Mouse (Mus musculus) fat pad, adult 2 months (tissue): Measurements from ENCODE around the gene Myh6.
"Not testable (repeated sequence)": the region's sequence is repeated elsewhere in the genome, so short reads cannot be mapped to it uniquely, and the experiment has no call there.

Experiments
- DNase-seq: peaks from one replicate; pipeline ENCODE4 v3.0.0-alpha.2; 2011; ENCODE audit warnings: low read depth, low spot score; ENCODE audit errors: extremely low read depth

The Myh6 gene

DNA sequence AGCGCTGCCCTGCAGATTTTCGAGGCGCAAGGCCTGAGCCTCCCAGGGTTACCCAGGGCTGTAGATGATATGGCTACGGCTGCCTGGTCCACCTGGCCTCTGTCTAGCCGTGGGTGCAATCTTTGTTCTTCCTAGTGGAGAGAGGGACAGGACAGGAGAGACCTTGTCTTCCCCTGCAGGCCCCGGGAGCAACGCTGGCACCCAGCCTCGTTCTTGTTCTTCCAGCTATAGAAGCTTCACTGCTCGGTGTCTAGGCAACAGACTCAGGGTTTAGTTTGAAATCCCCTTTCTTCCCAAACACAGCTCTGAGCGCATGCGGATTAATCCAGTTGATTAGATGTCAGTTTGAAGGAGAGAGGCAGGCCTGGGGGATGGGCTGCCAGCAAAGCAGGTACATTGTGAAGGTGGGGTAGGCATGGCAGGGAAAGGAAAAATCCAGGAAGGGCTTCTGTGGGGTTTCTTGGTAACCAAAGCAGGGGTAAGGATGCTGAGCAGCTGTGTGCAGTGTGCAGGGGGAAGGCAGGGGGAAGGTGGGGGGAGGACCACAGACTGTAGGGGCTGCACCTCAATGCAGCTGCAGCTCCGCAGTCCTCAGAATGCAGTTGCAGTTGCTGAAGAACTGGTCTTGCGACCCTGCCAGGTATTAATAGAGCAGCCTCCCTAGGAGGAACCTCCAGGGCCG lies 28.9 kb upstream of the Myh6 start:
- no peak for DNase-seq

DNA sequence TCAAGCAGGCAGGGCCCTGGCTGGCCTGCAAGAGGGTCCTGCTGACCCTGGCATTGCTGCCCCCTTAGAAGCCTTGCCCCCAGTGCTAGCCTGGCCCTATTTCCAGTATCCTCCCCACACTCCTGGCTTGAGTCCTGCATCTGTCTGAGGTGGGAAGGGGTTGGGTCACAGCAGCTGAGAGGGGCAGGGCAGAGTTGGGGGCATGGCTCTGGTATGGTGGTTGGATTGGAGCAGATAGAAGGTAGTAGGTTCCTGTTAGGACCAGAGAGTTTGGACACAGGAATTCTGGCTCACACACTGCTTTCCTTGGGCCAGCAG lies 28.1 kb upstream of the Myh6 start:
- DNase-seq: no peak

DNA sequence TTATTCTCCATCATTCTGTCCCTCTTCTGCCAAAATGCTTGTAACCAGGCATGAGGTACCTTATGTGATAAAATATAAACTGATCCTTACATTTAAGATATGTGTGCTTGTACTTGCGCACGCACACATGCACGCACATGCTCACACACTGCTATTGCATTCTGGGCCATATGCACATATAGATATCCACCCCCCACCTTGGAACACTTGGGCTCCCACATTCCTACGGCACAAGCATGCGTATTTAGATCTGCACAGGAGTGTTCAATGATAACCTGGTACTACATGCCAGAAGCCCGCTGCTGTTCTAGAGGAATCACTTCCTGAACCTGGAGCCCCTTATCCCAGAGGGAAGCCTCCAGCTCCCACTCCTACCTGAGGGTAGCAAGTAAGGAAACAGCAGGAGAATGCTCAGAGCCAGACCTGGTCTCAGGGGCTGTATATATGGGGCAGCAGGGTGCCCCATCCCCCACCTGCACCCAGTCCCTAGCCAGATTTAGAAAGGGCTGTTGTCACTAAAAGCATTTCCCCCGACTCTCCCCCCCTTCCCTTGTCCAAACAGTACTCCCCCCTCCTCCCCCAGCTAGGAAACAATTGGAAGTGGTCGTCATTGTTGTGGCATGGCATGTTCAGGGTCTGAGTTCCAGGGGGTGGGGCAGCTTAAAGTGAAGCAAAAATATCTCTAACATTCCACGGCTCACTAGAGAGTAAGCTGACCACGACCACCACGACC lies 27.6 kb upstream of the Myh6 start, which contains the start of gene Myh7:
Gene Myh7, minus strand, starts transcription at position 491 of the 733 bp plus-strand sequence.
- DNase-seq: no peak

DNA sequence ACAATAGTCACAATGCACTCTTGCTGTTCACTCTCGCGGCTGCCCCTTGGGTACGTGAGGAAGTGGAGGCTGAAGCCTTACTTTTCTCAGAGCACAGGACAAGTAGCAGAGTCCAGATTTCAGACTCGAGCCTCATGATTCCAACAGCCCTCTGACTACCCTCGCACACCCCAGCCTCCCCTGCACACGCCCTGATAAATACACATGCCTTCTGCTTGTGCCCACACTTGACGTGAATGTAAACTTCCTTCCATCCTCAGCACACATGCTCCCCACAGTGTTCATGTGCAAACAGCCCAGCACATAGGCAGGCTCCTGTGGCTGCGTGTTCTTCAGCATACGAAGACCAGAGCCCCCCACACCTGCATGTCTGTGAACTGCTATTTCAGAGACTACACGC lies 26.9 kb upstream of the Myh6 start:
- no peak for DNase-seq

DNA sequence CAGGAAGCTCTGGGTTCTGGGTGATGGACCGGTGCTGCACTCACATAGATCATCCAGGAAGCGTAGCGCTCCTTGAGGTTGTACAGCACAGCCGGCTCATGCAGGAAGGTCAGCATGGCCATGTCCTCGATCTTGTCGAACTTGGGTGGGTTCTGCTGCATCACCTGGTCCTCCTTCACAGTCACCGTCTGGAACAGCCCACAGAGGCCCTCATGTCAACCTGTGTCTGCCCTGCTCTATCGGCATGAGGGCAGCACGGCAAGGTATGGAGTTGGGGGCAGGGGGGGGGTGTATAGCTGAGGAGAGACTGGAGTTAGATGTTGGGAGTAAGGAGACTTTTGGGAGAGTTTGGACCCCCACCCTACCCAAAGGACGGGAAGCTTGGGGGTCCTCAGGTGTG lies 25.5 kb upstream of the Myh6 start:
- no peak for DNase-seq

DNA sequence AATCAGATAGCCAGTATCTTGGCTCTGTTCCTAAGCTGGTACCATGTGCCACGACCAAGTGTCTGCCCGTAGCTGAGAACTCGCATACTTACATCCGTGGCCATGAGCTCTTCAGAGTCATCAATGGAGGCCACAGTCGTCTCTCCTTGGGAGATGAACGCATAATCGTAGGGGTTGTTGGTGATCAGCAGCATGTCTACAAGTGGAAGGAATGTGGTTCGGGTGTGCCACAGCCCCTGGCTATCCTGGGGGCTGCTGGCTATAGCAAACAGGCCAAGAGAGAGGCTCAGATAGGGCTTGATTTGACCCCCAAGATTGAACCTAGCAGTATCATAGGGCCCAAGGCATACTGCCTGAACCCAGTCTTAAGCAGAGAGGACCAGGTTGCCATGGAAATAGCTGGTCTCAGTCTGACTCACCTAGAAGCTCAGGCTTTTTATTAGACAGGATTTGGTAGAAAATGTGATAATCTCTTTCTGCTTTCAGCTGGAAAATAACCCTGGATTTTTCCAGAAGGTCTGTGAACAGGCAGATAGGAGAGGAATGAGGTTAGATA lies 23.2 kb upstream of the Myh6 start:
- no peak for DNase-seq

DNA sequence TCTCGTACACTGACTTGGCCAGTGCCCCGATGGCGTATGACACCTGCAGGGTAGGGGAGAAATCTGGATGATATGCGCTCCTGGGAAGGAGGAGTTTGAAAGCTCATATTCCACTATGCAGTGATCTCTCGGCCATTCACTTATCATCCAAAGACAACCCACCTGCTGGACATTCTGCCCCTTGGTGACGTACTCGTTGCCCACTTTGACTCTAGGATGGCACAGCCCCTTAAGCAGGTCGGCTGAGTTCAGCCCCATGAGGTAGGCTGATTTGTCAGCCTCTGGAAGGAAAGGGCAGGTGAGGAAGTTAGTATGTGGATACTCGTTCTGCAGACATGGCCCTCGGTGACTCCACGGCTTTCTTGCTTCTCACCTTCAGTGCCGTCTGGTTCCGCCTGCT lies 22.2 kb upstream of the Myh6 start:
- DNase-seq: no peak

DNA sequence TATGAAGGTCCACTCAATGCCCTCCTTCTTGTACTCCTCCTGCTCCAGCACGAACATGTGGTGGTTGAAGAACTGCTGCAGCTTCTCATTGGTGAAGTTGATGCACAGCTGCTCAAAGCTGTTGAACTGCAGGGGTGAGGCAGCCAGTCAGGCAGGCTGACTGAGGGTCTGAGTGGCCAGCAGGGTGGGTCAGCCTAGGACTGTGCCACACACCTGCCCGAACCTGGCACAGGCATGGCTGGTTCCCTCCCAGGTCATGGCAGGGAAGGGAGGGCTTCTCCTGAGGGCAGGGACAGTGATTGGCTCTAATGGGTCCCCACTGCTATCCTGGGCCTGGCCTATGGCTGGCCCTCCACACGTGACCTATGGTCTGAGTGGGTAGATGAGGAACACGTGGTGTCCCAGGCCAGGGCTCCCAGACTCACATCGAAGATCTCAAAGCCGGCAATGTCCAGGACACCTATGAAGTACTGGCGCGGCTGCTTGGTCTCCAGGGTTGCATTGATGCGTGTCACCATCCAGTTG lies 21.7 kb upstream of the Myh6 start:
- DNase-seq: not testable (repeated sequence)

DNA sequence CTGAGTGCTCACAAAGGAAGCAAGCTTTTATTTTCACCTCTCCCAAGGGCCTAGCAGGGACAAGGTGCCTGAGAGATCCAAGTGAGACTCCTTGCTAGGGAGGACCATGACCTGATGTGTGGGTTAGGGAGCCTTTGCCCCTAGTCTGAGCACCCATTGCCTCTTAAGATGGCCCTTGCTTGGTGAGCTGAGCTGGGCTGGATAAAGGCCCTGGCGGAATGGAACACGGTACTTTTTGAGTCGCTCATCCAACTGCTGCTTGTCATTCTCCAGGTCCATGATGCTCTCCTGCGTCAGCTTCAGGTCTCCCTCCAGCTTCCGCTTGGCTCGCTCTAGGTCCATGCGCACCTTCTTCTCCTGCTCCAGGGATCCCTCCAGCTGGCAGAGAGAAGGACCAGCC lies 15.2 kb upstream of the Myh6 start:
- no peak for DNase-seq

DNA sequence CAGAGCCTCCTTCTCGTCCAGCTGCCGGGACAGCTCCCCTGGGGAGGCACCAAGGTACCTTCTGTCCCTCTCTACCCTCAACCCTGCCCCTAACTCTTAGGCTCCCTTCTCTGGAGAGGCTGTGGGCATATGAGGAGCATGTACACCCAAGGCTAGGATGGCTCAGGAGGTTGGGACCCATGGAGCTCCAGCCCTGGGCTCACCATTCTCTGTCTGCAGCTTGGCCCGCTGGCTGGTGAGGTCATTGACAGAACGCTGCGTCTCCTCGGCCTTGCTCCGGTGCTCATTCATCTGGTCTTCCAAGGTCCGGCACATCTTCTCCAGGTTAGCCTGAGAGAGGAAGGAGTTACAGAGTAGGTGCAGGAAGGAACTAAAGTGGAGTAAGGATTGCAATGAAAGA lies 11.9 kb upstream of the Myh6 start:
- no peak for DNase-seq

DNA sequence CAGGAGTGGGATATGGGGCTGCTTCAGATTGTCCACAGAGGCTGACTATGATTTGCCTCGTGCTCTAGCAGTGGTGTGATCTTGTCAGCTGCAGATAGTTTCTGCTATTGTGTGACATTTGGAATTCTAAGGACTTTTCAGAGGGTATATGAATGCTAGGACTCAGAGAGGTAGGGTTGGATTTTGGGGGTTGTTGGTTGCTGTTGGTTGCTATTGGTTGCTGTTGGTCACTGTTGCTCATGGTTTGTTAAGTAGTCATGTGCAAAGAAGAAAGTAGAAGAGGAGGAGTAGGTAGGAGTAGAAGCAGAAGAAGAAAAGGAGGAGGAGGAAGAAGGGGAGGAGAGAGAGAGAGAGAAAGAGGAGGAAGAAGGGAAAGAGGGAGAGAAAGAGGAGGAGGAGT lies 9.9 kb upstream of the Myh6 start, which contains the start of gene Gm17428:
Gene Gm17428, plus strand, starts transcription at position 301 of the 400 bp plus-strand sequence.
- DNase-seq: no peak

DNA sequence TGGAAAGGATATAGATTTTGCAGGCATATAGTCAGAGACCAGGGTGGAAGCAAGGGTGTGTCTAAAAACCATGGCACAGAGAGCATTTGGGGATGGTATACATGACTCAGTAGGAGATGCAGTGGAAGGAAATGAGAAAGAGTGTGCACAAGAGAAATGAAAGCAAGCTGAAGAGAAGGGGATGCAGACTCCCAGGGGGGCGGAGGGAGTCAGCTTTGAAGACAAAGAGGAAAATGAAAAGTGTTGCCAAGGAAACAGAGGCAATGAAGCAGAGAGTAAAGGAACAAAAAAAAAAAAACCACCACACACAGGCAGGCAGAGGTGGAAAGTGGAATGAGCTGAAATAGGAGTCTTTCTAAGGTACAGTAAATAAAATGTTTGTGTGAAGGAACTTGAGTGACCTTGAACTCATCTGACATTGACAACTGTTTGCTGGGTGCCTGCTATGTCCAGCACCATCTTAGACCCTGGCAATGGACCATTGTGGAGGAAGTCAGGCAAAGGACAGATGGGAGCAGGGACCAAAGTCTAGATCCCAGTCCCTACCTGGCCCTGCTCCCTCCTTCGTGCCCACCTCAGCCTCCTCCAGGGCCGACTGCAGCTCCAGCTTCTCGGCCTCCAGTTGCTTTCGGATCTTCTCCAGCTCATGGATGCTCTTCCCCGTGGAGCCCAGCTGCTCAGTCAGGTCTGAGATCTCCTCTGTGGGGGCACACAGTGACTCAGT lies 7.5 kb upstream of the Myh6 start:
- DNase-seq: no peak

DNA sequence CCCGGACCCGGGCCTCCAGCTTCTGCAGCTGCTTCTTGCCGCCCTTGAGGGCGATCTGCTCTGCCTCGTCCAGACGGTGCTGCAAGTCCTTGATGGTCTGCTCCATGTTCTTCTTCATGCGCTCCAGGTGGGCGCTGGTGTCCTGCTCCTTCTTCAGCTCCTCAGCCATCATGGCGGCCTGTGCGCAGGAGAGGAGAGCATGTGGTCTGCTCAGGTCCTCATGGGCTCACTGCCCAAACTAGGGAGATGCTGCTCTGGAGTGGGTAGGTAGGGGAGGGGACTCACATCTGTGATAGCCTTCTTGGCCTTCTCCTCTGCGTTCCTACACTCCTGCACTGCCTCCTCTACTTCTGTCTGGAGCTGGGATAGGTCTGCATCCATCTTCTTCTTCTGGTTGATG lies 6.1 kb upstream of the Myh6 start:
- DNase-seq: not testable (repeated sequence)

DNA sequence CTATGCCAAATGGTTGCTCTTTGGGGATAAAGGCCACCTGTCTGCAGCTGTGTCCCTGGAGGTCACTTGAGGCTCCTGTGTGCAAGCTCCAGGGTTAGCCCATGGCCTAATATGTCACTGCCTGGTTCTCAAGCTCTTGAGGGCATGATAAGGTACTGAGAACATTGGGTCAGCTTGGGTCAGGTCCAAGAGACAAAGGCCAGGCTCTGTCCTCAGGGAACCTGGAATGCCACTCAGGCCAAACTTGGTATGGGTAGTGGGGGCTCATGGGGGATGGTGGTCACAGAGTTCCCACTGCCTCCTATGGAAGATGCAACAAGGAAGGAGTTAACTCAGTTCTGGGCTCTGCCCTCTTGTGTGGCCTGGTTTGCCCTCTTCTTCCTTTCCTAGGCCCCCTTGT lies 1.6 kb upstream of the Myh6 start:
- DNase-seq: no peak

DNA sequence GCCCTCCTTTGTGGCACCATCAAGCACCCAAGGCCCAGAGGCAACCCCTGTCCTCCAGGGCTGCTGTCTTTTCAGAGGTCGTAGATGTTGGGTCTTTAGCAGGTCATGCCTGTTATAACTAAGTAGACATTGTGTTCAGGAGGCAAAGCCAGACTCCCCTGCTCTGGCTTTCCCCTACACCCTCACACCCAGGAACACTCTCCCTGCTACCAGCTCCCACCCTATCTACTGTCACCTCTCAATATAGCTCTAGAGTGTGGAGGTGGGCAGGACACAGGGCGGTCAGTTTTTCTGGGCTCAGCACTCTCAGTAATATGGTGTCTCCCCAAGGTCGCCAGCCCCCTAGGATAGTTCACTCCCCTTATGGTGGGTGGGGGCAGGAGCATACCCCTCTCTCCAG lies 1.1 kb upstream of the Myh6 start:
- DNase-seq: no peak

DNA sequence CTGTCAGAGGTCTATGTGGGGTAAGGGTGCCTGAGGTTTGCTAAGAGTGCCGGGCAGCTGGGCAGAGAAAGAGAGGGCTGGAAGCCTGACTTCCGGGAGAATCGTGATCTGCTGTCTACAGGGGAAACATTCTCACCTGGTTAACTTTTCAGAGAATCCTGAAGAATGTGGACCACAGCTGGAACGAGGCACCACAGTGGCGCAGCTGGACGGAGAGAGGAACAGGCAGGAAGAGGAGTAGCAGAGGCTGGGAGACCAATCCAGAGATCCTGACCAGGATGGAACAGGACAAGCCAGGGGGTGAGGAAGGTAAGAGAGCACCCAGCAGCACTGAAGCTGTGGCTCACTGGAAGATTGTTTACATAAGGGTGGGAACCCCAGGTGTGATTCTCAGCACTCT lies 1.1 kb downstream of the Myh6 start:
- DNase-seq: no peak

DNA sequence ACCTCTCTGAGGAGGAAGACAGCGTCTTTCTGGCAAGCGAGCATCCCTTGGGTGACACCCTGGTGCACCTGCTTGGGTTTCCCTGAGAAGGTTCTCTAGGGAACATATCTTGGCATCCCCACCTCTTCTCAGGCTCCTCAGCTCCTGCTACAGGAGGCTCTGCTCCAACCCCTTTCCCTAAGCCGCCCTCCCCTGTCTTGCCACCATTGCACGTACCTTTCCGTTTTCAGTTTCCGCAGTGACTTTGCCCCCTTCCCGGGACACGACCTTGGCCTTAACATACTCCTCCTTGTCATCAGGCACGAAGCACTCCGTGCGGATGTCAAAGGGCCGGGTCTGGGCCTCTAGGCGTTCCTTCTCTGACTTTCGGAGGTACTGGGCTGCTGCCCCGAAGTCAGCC lies 1.7 kb downstream of the Myh6 start:
- DNase-seq: no peak

DNA sequence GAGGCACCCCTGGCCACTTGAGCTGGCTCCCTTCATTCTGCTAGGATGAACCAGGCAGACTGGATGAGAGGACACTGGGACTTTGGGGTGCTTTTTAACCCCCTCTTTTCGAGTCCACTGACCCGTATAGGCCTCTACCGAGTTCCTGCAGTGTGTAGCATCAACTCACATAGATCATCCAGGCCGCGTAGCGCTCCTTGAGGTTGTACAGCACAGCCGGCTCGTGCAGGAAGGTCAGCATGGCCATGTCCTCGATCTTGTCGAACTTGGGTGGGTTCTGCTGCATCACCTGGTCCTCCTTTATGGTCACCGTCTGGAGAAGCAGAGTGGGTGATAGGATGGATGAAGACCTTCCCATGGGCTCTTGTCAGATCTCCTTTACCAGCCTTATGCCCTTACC lies 3.0 kb downstream of the Myh6 start:
- DNase-seq: no peak

DNA sequence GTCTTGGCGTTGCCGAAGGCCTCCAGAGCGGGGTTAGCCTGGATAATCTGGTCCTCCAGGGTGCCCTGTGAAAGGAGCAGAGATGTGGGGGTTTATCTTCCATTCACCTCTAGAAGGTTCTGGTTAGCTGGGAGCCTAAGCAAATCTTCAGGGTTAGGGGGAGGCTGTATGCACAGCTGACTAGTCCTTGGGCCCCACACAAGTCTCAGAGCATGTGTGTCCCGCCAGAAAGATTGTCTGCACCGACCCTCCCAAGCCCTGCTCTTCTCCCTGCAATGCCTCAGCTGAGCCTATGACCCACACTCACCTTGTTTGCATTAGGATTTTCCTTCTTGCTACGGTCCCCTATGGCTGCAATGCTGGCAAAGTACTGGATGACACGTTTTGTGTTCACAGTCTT lies 4.0 kb downstream of the Myh6 start:
- DNase-seq: no peak

DNA sequence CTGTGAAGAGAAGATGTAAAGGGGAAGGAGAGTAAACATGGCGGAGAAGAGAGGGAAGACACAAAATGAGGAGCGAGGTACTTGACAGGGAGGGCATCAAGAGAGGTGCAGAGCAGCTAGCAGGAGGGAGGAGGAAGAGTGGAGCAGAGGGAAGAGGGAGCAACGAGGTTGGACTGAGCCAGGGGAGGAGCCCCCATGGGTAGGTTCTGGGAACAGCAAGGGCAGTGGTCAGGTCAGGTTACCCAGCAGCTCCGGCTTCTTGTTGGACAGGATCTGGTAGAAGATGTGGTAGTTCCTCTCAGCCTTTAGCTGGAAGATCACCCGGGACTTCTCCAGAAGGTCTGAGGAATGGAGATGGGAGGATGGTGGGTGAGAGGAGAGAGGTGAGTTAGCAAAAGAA lies 5.2 kb downstream of the Myh6 start:
- DNase-seq: no peak

DNA sequence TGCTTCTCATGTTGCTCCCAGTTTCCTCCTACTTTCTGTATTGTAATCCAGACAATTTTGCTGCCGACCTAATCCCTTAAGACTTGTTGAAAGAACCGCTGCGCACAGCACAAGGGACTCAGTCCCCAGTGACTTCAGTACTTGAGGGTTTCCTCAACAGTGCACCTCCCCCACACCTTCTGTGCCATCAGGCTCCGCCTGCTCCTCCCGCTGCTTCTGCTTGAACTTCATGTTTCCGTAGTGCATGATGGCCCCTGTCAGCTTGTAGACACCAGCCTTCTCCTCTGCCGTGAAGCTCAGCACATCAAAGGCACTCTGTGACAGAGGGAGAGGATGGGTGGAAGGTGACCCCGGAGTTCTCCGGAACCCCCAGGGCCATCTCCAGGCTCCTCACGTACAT lies 6.0 kb downstream of the Myh6 start:
- no peak for DNase-seq
